Mouse (Mus musculus): ENCODE measurements around the gene Rnf167. TPM values are rescaled to one million over a fixed set of nuclear protein-coding genes. Genes with fewer than 3 reads are reported as not detected.
A peak's percentile ranks its signal among the peaks of the same experiment; 100 is the strongest.

The Rnf167 gene
- polyA plus RNA-seq, 1 experiment from 2014 or later, result 73.6 TPM

- H3K9me3 ChIP-seq (replicated peaks), result no peaks in the 10 kb centered on the region
- peak overlapping the region; percentile 99 for H3K4me3 ChIP-seq
- H3K9ac ChIP-seq, result peak overlapping the region; percentile 99
- peaks cover 47% of the 10 kb centered on the region for H3K36me3 ChIP-seq
- 41% methylated on average over 12 of the region's 12 CpGs for WGBS (ENCODE audit: insufficient replicate concordance)
- H3K27ac ChIP-seq, result peak overlapping the region; percentile 99
- H3K4me1 ChIP-seq, result peaks cover 76% of the 10 kb centered on the region
- H3K4me2 ChIP-seq, result peak overlapping the region; percentile 93
- H3K27me3 ChIP-seq (replicated peaks), result 0 out of 2 replicates have a peak, but pooled peaks cover 9% of the 10 kb centered on the region
- no peak for ATAC-seq
Observed at GRCm38 (mm10) chr11:70652029-70652883, 5.2 kb downstream of the Rnf167 start.

GRCm38 (mm10) chr11:70652884-70653344, 5.9 kb downstream of the Rnf167 start:
- Histone ChIP-seq H3K4me3 (peak overlapping the region; percentile 99), H3K27ac (peak overlapping the region; percentile 99), H3K9me3 (replicated peaks) (no peaks in the 10 kb centered on the region), H3K4me1 (peaks cover 81% of the 10 kb centered on the region), H3K9ac (peak overlapping the region; percentile 99), H3K4me2 (peak overlapping the region; percentile 93), H3K27me3 (replicated peaks) (0 out of 2 replicates have a peak, but pooled peaks cover 9% of the 10 kb centered on the region), H3K36me3 (peaks cover 47% of the 10 kb centered on the region)
- 20% methylated on average over 6 of the region's 6 CpGs for whole genome bisulfite sequencing (ENCODE audit: insufficient replicate concordance)
- no peak for ATAC-seq

GRCm38 (mm10) chr11:70653345-70654197, 6.5 kb downstream of the Rnf167 start:
- Histone ChIP-seq H3K4me3 (peak overlapping the region; percentile 99), H3K9me3 (replicated peaks) (no peaks in the 10 kb centered on the region), H3K4me1 (peaks cover 81% of the 10 kb centered on the region), H3K27me3 (replicated peaks) (0 out of 2 replicates have a peak, but pooled peaks cover 9% of the 10 kb centered on the region), H3K36me3 (peaks cover 46% of the 10 kb centered on the region), H3K9ac (peak overlapping the region; percentile 99), H3K4me2 (peak overlapping the region; percentile 93), H3K27ac (peak overlapping the region; percentile 99)
- ATAC-seq, result peak; percentile 67
- WGBS (ENCODE audit: insufficient replicate concordance), result under 1% methylated on average over 58 of the region's 63 CpGs

GRCm38 (mm10) chr11:70654198-70654922, 7.3 kb downstream of the Rnf167 start, which contains the start of gene Pfn1:
Pfn1 (minus strand) TSS chr11:70654644.
- Histone ChIP-seq H3K9me3 (replicated peaks) (no peaks in the 10 kb centered on the region), H3K4me2 (peak within 1 kb of the TSS; percentile 93), H3K36me3 (peaks cover 38% of the 10 kb centered on the region), H3K27me3 (replicated peaks) (0 out of 2 replicates have a peak, but pooled peaks cover 9% of the 10 kb centered on the region), H3K4me3 (peak within 1 kb of the TSS; percentile 99), H3K9ac (peak within 1 kb of the TSS; percentile 99), H3K4me1 (peaks cover 78% of the 10 kb centered on the region), H3K27ac (peak within 1 kb of the TSS; percentile 99)
- WGBS (ENCODE audit: insufficient replicate concordance), result under 1% methylated on average over 58 of the region's 61 CpGs
- ATAC-seq, result peak; percentile 46

GRCm38 (mm10) chr11:70654923-70655570, 8.0 kb downstream of the Rnf167 start:
- ATAC-seq, result peak; percentile 58
- Histone ChIP-seq H3K4me1 (peaks cover 71% of the 10 kb centered on the region), H3K27ac (peak overlapping the region; percentile 99)

GRCm38 (mm10) chr11:70655571-70656455, 8.8 kb downstream of the Rnf167 start:
- peak overlapping the region; percentile 93 for H3K4me2 ChIP-seq
- H3K36me3 ChIP-seq, result peaks cover 35% of the 10 kb centered on the region
- H3K27ac ChIP-seq, result peak overlapping the region; percentile 99
- 1% methylated on average over 61 of the region's 61 CpGs for WGBS (ENCODE audit: insufficient replicate concordance)
- peaks cover 64% of the 10 kb centered on the region for H3K4me1 ChIP-seq
- 0 out of 2 replicates have a peak, but pooled peaks cover 9% of the 10 kb centered on the region for H3K27me3 ChIP-seq (replicated peaks)
- H3K9me3 ChIP-seq (replicated peaks), result no peaks in the 10 kb centered on the region
- H3K4me3 ChIP-seq, result peak overlapping the region; percentile 99
- ATAC-seq, result peak; percentile 14; the same call in 1 of the 2 replicates
- H3K9ac ChIP-seq, result peak overlapping the region; percentile 99

More at GRCm38 (mm10) chr11:70654923-70655570, 8.0 kb downstream of the Rnf167 start:
- under 1% methylated on average over 47 of the region's 48 CpGs for WGBS (ENCODE audit: insufficient replicate concordance)
- Histone ChIP-seq H3K27me3 (replicated peaks) (0 out of 2 replicates have a peak, but pooled peaks cover 9% of the 10 kb centered on the region), H3K36me3 (peaks cover 35% of the 10 kb centered on the region), H3K4me3 (peak overlapping the region; percentile 99), H3K4me2 (peak overlapping the region; percentile 93), H3K9me3 (replicated peaks) (no peaks in the 10 kb centered on the region), H3K9ac (peak overlapping the region; percentile 99)

GRCm38 (mm10) chr11:70656456-70656927, 9.5 kb downstream of the Rnf167 start:
- peaks cover 57% of the 10 kb centered on the region for H3K4me1 ChIP-seq
- peak overlapping the region; percentile 99 for H3K9ac ChIP-seq
- peak overlapping the region; percentile 99 for H3K4me3 ChIP-seq
- WGBS (ENCODE audit: insufficient replicate concordance), result 19% methylated on average over 16 of the region's 16 CpGs
- no peak for ATAC-seq
- H3K27ac ChIP-seq, result peak overlapping the region; percentile 99
- H3K9me3 ChIP-seq (replicated peaks), result no peaks in the 10 kb centered on the region
- peaks cover 35% of the 10 kb centered on the region for H3K36me3 ChIP-seq
- H3K27me3 ChIP-seq (replicated peaks), result 0 out of 2 replicates have a peak, but pooled peaks cover 9% of the 10 kb centered on the region
- H3K4me2 ChIP-seq, result peak overlapping the region; percentile 93

- Histone ChIP-seq H3K27me3 (replicated peaks) (0 out of 2 replicates have a peak, but pooled peaks cover 9% of the 10 kb centered on the region), H3K4me1 (peaks cover 52% of the 10 kb centered on the region), H3K9ac (peak within 1 kb of the TSS; percentile 99), H3K4me2 (peak within 1 kb of the TSS; percentile 93), H3K36me3 (peaks cover 33% of the 10 kb centered on the region), H3K27ac (peak within 1 kb of the TSS; percentile 99), H3K9me3 (replicated peaks) (no peaks in the 10 kb centered on the region), H3K4me3 (peak within 1 kb of the TSS; percentile 99)
- ATAC-seq, result no peak
- 24% methylated on average over 3 of the region's 3 CpGs for WGBS (ENCODE audit: insufficient replicate concordance)
Observed at GRCm38 (mm10) chr11:70656964-70657363, 9.9 kb downstream of the Rnf167 start, which contains the start of gene Eno3. Eno3 (plus strand) TSS chr11:70657202.

GRCm38 (mm10) chr11:70657573-70657972, 10.5 kb downstream of the Rnf167 start:
- Histone ChIP-seq H3K4me1 (peaks cover 46% of the 10 kb centered on the region), H3K9me3 (replicated peaks) (no peaks in the 10 kb centered on the region), H3K4me2 (0 out of 2 replicates have a peak overlapping the region, but pooled peaks have one; percentile 4), H3K27ac (peak overlapping the region; percentile 99; the same call in 1 of the 2 replicates), H3K9ac (no peak overlapping the region; the same call in 1 of the 2 replicates), H3K27me3 (replicated peaks) (0 out of 2 replicates have a peak, but pooled peaks cover 9% of the 10 kb centered on the region), H3K4me3 (no peak overlapping the region), H3K36me3 (peaks cover 33% of the 10 kb centered on the region)
- 44% methylated on average over 6 of the region's 6 CpGs for WGBS (ENCODE audit: insufficient replicate concordance)
- ATAC-seq, result no peak
